Mouse (Mus musculus) ovary, postnatal 14 days (tissue): Measurements from ENCODE around the gene Gfer.
A peak's percentile ranks its signal among the peaks of the same experiment; 100 is the strongest.

Experiments used
- DNase-seq: peaks from one replicate; pipeline ENCODE4 v3.0.0; 2022; ENCODE audit warnings: low spot score

The Gfer gene

DNA sequence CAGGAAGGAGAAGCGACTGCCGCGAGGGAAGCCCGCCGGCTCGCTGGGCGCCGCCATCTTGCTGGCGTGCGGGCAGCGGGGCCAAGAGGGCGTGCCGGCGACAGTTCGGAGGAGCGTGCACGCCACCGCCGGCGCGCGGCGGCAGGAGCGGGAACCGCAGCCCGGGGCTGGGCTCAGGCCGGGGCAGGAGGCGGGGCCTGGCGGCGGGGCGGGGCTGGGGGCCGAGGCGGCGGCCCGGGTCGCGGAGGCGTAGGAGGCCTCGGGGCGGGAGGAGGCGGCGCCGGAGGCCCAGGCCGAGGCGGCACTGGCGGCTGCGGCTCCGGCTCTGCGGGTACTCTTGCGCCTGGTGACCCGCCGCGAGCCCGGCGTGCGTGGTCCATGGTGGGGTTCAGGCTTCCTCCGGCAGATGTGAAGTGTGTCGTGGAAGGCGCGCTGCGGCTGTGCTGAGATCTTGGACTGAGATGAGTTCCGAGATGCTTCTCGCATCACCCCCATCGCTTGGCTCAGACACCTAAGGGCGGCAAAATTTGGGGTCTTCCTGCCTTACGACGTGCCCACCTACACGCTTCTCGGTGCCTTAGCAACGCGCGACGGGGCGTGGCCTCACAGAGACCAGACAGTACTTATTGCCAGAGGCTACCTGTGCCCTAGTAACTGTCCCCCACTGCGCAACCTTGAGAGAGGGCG is at the start of gene Gfer, which contains the start of gene Noxo1:
Gfer (minus strand) TSS at position 146 of the 687 bp plus-strand sequence.
Noxo1 (plus strand) TSS at position 224 of the 687 bp plus-strand sequence.
- DNase-seq: peak; percentile 81

DNA sequence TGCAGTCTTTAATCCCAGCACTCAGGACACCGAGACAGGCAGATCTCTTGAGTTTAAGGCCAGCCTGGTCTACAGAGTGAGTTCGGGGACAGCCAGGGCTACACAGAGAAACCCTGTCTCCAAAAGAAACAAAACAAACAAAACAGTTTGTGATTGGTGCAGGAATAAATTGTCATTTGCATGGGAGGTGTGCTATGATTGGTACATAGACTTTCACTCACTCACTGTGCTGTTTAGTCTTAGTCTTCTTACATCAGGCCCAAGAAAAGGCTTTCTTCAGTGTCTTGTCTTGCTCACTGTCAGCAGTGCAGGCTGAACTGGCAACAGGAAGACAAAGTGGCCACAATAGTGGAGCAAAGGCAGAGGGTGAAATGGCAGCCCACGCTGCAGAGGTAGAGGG is 48.4 kb upstream of the Gfer start:
- DNase-seq: no peak

DNA sequence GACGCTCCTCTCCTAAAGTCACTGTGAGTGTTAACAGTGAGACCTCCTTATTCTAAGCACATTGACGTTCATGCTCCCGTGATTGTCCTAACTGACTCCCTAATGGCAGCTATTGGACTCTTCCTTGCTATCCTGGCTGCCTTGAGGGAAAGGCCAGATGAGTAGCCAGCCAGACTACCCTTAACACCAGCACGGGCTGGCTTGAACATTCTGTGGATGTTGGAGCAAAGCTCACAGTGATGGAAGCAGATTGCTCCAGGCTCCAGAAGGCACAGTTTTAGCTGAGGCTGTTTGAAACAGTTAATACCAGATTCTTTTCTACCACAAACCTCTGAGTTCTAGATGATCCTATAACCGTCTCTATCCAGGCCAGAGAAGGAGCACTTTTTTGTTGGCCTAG is 47.9 kb upstream of the Gfer start:
- DNase-seq: no peak

DNA sequence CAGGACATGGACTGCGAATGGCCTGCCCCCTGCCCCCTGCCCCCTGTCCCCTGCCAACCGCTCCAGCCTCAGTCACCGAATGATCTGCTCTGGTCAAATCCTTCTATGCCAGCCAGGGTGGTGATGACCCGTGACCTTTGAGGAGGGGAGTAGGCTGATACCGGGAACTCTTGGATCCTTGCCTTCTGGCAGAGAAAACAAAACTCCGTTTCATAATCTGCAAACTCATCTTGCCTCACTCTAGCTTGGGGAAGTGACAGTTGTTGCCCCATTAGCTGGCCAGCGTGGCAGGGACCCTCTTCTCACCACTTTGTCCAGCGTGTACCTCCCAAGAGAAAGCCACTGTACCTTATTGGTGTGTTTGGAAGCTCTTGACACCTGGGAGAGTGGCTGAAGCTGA is 46.4 kb upstream of the Gfer start:
- no peak for DNase-seq

DNA sequence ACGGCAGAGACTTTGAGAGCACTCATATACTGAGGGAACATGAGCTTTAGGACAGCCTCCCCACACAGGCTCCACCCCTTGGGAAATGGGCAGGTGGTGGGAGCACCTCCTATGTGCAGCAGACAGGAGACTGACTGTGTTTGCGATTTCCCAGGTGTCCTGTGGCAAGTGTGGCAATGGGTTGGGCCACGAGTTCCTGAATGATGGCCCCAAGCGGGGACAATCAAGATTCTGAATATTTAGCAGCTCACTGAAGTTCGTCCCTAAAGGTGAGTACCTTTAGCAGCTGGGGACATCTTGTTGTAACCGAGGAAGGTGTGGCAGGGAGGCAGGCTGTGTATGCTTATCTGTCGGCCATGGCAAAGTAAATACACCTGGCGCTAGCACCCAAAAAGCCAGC is 44.0 kb upstream of the Gfer start:
- DNase-seq: no peak

DNA sequence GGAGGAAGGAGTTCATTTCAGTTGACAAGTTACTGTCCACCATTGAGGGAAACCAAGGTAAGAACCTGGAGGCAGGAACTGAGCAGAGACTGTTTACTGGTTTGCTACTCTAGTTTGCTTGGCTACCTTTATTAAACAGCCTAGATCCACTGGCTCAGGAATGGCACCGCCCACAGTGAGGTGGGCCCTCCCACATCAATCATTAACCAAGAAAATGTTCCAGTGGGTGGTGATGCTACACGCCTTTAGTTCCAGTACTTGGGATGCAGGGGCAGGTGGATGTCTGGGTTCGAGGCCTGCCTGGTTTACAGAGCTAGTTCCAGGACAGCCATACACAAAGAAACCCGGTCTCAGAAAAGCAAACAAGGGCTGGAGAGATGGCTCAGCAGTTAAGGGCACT is 42.3 kb upstream of the Gfer start:
- DNase-seq: no peak

DNA sequence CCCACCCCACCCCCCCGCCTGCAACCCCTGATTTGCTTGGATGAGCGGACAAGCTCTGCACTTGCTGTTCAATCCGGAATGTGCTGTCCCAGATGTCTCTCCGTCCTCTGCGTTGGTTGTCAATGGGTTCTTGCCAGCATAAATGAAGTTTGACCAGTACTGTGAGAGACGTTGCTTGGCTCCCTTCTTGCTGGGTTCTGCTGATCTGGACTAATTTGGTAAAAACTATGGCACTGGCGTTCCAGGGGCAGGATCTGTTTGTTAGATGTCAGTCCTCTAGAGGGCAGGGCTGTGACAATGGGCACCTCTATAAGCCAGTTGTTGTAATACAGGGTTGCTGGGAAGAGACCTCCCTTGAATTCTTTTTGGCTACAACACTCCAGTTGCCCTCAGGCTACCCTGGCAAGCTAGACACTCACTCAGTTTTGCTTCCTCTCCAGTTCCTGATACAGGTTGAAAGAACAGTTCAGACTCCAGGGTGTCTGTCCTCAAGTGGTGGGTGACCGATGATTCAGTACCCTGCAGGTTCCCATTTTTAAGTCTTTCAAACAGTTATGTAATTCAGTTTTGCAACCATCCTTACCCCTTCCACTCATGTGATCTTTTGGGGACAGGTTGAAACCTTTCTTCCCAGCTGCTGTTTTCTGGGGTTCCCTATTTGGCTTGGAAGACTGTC is 41.3 kb upstream of the Gfer start:
- no peak for DNase-seq

DNA sequence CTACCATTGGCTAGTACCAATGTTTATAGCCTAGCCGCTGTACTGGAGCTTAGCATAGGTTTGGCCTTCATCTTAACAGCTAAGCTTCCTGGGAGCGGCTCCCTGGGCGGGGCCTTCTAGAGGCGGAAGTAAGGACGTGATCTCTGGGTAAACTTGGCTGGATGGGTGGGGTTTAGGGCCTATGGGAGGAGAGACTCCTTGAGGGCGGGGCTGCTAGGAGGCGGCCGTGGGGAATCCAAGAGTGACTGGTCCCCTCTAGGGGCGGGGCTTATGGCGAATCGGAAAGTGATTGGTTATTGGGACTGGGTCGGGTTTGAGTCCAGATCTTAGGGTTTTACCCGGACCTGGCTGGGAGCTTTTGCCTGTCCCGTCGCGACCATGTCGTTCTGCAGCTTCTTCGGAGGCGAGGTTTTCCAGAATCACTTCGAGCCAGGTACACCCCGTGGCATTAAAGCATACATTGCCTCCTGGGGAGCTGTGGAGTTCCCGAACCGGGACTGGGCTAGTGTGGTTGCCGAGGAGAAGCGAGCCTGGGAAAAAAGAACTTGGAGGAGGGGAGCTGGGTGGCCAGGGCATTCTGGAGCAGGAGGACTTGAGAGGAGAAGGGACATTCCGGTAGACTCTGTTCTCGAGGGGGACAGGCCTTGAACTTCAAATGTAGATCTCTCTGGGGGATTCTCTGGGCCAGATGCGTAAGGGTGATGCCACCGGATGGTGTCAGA is 40.5 kb upstream of the Gfer start, which contains the start of gene Msrb1:
Msrb1 (plus strand) TSS at position 313 of the 722 bp plus-strand sequence.
- peak; percentile 90 for DNase-seq

DNA sequence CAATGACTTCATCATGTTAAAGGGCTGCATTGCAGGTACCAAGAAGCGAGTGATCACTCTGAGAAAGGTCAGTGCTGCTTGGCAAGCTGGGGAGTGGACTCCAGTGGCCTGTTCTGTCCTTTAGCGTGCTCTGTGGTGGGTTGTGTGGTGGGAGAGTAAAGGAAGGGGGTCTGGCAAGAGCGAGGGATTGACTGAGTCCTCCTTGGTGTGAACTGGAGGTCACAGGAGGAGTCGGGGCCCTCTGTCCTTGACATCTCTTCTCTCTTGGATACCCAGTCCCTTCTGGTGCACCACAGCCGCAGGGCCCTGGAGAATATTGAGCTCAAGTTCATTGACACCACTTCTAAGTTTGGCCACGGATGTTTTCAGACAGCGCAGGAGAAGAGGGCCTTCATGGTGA is 39.5 kb upstream of the Gfer start:
- no peak for DNase-seq

DNA sequence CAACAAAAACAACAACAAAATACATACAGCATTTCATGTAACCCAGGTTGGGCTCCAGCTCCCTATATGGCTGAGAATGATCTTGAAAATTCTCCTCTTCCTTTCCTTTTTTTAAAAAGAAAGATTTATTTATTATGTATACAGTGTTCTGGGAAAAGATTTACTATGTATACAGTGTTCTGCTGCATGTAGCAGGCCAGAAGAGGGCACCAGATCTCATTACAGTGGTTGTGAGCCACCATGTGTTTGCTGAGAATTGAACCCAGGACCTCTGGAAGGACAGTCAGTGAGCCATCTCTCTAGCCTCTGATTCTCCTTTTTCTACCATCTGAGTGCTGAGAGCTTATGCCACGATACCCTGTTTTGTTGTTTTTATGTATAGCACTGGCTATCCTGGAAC is 38.6 kb upstream of the Gfer start:
- no peak for DNase-seq

DNA sequence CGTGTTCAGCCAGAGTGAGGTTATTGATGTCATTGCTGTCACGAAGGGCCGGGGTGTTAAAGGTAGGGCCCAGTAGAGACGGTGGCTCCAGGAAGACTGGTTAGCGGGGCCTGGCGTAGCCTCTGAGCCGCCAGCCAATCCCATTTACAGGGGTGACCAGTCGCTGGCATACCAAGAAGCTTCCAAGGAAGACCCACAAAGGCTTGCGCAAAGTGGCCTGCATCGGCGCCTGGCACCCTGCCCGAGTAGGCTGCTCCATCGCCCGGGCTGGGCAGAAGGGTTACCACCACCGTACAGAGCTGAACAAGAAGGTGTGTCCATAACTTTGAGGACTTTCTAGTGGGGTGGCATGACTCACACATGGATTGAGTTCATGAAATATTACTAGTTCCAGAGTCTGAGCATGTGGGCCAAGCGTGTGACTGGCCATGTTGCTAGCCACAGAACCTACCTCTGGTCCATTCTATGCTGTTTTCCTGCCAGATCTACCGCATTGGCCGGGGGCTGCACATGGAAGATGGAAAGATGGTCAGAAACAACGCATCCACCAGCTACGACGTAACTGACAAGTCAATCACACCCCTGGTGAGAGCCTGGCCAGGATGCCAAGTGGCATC is 37.6 kb upstream of the Gfer start:
- DNase-seq: no peak

DNA sequence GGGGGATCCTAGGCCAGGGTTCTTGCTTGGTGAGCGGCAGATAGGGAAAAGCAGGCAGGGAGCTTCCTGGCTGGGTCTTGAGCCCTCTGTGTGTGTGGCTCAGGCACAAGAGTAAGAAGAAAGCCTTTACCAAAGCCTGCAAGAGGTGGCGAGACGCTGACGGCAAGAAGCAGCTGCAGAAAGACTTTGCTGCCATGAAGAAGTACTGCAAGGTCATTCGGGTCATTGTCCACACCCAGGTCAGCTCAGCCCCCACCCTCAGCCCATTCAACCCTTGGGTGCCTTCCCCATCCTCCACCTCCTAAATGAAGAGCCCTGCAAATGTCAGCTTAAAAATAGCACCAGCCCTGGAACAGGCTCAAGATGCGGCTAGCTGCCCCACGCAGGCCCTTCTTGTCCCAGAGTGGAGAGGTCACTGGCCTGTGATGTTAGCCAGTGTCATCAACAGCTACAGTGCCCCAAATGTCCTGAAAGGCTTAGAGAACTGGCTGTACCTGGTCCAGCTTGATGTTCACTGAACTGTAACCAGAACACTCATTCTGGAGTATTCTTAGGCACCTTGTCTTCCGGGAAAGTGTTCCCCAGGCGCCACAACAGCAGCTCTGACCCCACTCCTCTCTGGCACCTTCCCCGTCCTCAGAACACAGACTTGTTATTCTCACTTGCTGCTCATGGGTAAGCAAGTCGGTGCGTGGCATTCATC is 36.4 kb upstream of the Gfer start:
- DNase-seq: no peak

DNA sequence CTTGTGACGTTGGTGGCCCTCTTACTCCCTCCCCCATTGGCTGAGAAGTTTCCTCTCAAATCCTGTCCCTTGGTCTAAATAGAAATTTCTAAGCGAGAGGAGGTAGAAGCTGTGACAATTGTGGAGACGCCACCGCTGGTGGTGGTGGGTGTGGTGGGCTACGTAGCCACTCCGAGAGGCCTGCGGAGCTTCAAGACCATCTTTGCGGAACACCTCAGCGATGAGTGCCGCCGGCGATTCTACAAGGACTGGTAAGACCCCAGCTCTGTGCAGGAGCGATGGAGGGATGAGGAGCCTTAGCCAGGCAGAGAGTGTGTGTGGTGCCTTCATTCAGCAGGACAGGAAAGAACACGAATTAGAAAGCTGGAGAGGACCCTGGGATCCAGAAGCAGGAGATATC is 34.8 kb upstream of the Gfer start:
- DNase-seq: no peak

DNA sequence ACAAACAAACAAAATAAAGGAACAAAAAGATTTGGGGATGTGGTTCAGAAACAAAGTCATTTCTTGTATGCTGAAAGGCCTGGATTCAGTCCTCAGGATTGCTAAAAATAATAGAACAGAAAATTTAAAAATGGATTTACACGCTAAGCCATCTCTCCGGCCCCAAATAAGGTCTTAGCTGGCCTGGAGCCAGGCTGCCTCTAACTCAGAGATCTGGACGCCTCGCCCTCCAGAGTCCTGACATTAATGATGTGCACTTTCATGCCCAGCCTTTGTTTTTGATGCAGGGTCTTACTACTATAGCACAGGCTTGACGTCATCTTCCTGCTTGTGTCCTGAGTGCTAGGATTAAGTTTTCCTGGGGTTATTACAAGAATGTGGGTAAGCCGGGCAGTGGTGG is 33.1 kb upstream of the Gfer start:
- no peak for DNase-seq

DNA sequence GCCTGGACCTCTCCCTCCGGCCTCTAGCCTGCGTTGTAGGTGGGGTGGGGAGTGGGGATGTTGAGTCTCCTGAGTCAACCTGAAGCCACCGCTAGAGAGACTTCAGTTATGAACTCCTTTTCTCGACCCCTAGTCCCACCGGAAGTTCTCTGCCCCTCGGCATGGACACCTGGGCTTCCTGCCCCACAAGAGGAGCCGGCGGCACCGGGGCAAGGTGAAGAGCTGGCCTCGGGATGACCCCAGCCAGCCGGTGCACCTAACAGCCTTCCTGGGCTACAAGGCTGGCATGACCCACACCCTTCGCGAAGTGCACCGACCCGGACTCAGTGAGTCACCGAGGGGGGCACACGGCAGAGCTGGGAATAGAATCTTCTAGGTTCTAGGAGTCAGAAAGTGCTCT is 32.2 kb upstream of the Gfer start:
- no peak for DNase-seq

DNA sequence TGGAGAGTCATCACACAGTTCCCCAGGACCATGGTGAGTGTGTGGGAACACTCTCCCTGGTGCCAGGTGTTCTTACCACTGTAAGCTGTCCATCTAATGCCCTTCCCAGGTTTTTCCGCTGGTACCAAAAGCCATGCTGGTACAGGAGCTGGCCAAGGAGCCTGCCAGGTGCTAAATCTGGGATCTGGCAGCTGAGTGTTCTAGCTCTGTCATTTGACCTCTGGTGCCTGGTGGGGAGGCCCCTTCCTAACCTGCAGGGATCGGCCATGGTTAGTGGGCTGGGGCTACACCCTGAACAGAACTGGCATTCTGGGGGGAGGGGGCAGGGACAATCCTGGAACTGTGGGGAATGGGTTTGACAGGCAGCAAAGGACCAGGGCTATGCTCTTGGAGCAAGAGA is 31.7 kb upstream of the Gfer start, which contains the start of gene Rpl3l:
Rpl3l (plus strand) TSS at position 203 of the 400 bp plus-strand sequence.
- no peak for DNase-seq

DNA sequence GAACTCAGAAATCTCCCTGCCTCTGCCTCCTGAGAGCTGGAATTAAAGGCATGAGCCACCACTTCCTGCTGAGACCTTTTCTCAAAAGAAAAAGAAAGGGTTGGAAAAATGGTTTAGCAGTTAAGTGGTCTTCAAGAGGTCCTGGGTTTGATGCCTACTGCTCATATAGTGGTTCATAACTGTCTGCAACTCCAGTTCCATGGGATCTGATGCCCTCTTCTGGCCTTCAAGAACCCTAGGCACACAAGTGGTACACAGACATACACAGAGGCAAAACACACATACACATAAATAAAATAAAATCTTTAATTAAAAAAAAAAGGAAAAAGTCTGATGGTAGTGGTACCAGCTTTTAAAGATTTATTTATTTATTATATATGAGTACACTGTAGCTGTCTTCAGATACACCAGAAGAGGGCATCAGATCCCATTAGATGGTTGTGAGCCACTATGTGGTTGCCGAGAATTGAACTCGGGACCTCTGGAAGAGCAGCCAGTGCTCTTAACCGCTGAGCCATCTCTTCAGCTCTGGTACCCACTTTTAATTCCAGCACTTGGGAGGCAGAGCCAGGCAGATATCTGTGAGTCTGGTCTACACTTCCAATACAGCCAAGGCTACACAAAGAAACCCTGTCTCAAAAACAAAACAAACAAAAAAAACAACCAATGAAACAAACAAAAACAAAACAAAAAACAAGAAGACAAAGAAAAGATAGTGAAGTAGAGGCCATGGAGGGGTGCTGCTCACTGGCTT is 29.9 kb upstream of the Gfer start:
- DNase-seq: no peak

DNA sequence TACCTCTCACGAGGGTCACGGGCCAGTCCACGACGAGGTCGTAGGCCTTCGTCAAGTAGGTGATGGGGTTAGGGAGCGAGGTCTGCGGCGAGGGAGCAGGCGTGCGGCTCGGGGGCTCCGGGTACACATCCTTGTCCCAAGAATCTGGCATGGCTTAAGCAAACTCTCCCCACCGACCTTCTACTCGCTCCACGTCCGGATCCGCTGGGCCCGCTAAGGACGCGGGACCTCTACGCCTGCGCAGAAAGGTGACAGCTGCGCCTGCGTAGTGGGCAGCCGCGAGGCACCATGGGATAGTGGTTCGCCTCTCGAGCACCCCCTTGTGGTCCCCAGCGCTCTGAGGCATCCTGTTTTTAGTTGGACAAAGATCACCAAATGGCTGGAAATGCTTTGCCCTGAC is 28.2 kb upstream of the Gfer start, which contains the start of gene Ndufb10:
Ndufb10 (minus strand) TSS at position 295 of the 400 bp plus-strand sequence.
- DNase-seq: peak; percentile 98

DNA sequence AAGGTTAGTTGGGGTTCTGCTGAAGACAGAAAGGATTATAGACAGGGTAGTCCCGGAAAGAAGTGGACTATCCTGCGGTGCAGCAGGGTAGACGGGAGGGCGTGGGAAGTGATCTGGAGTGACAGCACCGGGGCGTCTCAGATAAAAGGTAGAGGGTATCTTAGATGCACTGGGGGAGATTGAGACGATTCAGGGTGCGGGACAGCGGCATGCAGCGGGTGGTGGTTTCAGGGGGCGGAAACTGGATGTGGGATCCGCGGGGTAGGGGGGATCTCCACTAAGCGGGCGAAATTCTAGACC is 27.9 kb upstream of the Gfer start:
- no peak for DNase-seq

DNA sequence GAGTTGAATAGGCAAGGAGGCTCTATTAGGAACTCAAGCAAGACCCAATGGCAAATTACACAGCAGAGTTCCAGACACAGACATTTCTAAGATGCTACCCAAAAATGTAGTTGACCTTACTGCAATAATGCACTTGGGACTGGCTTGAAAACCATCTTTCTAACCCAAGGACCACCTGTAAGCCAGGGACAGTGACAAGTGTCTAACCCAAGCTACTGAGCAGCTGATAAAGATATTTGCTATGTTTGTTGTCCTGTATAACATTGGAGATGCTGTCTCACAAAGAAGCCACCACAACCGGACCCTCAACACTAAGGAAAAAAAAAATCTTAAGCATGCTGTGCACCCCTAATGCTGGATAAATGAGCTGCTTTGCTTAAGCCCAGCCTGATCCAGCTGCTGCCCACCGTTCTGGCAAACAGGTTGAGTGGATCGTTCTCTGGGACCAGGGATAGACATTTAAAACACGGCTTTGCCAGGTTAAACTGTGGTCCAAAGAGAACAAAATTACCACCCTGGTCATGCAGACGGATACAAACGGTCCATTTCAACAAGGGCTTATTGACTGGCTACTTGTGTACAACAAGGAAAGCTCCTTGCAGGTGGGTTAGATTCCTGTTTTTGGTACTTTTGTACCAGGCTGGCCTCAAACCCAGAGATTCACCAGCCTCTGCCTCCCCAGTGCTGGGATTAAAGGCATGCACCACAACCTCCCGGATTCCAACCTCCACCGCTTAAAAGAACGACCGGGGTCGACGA is 27.3 kb upstream of the Gfer start:
- DNase-seq: no peak
